Mouse (Mus musculus) liver, postnatal 0 days (tissue): ENCODE measurements around the gene Gna11. TPM values are rescaled to one million over a fixed set of nuclear protein-coding genes. Genes with fewer than 3 reads are reported as not detected.

ENCODE experiments used
- ATAC-seq: fragments of 200-750 bp; cut with Nextera tagmentation; 2 replicates; pipeline ENCODE4 v1.8.0; 2017; ENCODE audit warnings: mild to moderate bottlenecking, moderate library complexity
- DNase-seq: peaks from one replicate; pipeline ENCODE4 v3.0.0-alpha.2; 2016
- H3K27ac ChIP-seq: fragments of 300-500 bp; sonication (generic); 2 replicates; pipeline ENCODE4 v1.5.1; 2014; ENCODE audit warnings: antibody characterized with exemption, moderate library complexity, mild to moderate bottlenecking, low read depth
- H3K27me3 ChIP-seq: fragments of 300-500 bp; sonication (generic); 2 replicates; pipeline ENCODE4 v1.6.1; 2014; ENCODE audit warnings: low read length, control low read depth, mixed read lengths; ENCODE audit not compliant: insufficient read depth
- H3K36me3 ChIP-seq: fragments of 300-500 bp; sonication (generic); replicated peaks from 2 replicates; pipeline ENCODE4 v1.6.1; 2014; ENCODE audit warnings: mild to moderate bottlenecking, control low read depth, low read length, moderate library complexity, mixed read lengths; ENCODE audit not compliant: insufficient read depth
- H3K4me1 ChIP-seq: fragments of 300-500 bp; sonication (generic); 2 replicates; pipeline ENCODE4 v1.6.1; 2014; ENCODE audit warnings: antibody characterized with exemption, mild to moderate bottlenecking, control low read depth; ENCODE audit not compliant: insufficient read depth
- H3K4me2 ChIP-seq: fragments of 300-500 bp; sonication (generic); 2 replicates; pipeline ENCODE4 v1.6.1; 2014; ENCODE audit warnings: low read depth, mild to moderate bottlenecking, low read length, moderate library complexity, mixed read lengths
- H3K4me3 ChIP-seq: fragments of 300-500 bp; sonication (generic); 2 replicates; pipeline ENCODE4 v1.5.1; 2014; ENCODE audit warnings: low read depth, low read length
- H3K9ac ChIP-seq: fragments of 300-500 bp; sonication (generic); replicated peaks from 2 replicates; pipeline ENCODE4 v1.6.1; 2014; ENCODE audit warnings: mild to moderate bottlenecking, moderate library complexity
- H3K9me3 ChIP-seq: fragments of 300-500 bp; sonication (generic); 2 replicates; pipeline ENCODE4 v1.6.1; 2016; ENCODE audit warnings: mild to moderate bottlenecking, control low read depth, low read length, mixed read lengths
- CTCF ChIP-seq: sonication (generic); IDR thresholded peaks from 2 replicates; pipeline ENCODE4 v1.5.1; 2016; ENCODE audit warnings: antibody characterized with exemption, low read depth
- EP300 ChIP-seq: IDR thresholded peaks from 2 replicates; pipeline ENCODE4 v1.6.1; 2016; ENCODE audit warnings: antibody characterized with exemption, low read depth, mild to moderate bottlenecking
- WGBS: fragments of 180-500 bp; shearing (Covaris S2); extraction: QIAGEN DNeasy Blood & Tissue Kit; methylation state at CpG from one replicate; pipeline ENCODE4 v1.1.7; 2014; ENCODE audit not compliant: insufficient replicate concordance; 5-methylcytosine and 5-hydroxymethylcytosine counted together
- polyA plus RNA-seq: library from polyadenylated mRNA; unstranded; fragments of >200 nt; fragmentation: Nextera tagmentation; extraction: Ambion mirVana; gene quantifications from 2 replicates; pipeline ENCODE4 v1.2.1, GENCODE M21; 2015

Gene Gna11
- polyA plus RNA-seq, 1 experiment from 2014 or later = 18.3 TPM

GRCm38 (mm10) chr10:81517227-81517626, 27.8 kb downstream of the Gna11 start:
- Histone ChIP-seq H3K9ac (no peak overlapping the region), H3K27me3 (peaks cover 4% of the 10 kb centered on the region; the same call in 1 of the 2 replicates), H3K4me2 (peak overlapping the region; percentile 14; the same call in 1 of the 2 replicates), H3K4me1 (peaks cover 27% of the 10 kb centered on the region), H3K9me3 (no peaks in the 10 kb centered on the region), H3K36me3 (peaks cover 2% of the 10 kb centered on the region; the same call in 1 of the 2 replicates), H3K4me3 (no peak overlapping the region), H3K27ac (peak overlapping the region; percentile 36; the same call in 1 of the 2 replicates)
- ATAC-seq = no peak
- DNase-seq = peak; percentile 37
- 45% methylated on average over 8 of the region's 8 CpGs for WGBS
- TF ChIP-seq EP300 (no peak), CTCF (no peak)

- Histone ChIP-seq H3K36me3 (peaks cover 2% of the 10 kb centered on the region; the same call in 1 of the 2 replicates), H3K4me2 (no peak overlapping the region), H3K9ac (no peak overlapping the region), H3K4me1 (peaks cover 12% of the 10 kb centered on the region), H3K9me3 (no peaks in the 10 kb centered on the region), H3K27ac (no peak overlapping the region), H3K4me3 (no peak overlapping the region), H3K27me3 (peaks cover 5% of the 10 kb centered on the region; the same call in 1 of the 2 replicates)
- WGBS = 88% methylated on average over 5 of the region's 5 CpGs
- ATAC-seq (no peak), DNase-seq (no peak)
- no peak for TF ChIP-seq EP300
- peak; percentile 43 for TF ChIP-seq CTCF
These were observed 31.2 kb downstream of the Gna11 start for GRCm38 (mm10) chr10:81513798-81514197.

GRCm38 (mm10) chr10:81510246-81510810, 34.7 kb downstream of the Gna11 start:
- no peaks in the 10 kb centered on the region for H3K4me1 ChIP-seq
- no peak overlapping the region for H3K9ac ChIP-seq
- no peak overlapping the region for H3K4me3 ChIP-seq
- WGBS = 69% methylated on average over 14 of the region's 14 CpGs
- H3K36me3 ChIP-seq = peaks cover 8% of the 10 kb centered on the region
- H3K4me2 ChIP-seq = no peak overlapping the region
- no peaks in the 10 kb centered on the region for H3K9me3 ChIP-seq
- no peak overlapping the region for H3K27ac ChIP-seq
- ATAC-seq (no peak), DNase-seq (no peak)
- TF ChIP-seq CTCF = no peak
- no peak for TF ChIP-seq EP300
- H3K27me3 ChIP-seq = peaks cover 5% of the 10 kb centered on the region; the same call in 1 of the 2 replicates

GRCm38 (mm10) chr10:81507691-81508489, 37.1 kb downstream of the Gna11 start:
- TF ChIP-seq EP300 (no peak), CTCF (no peak)
- WGBS = 67% methylated on average over 13 of the region's 13 CpGs
- no peak for ATAC-seq
- peaks cover 6% of the 10 kb centered on the region for H3K36me3 ChIP-seq
- H3K4me2 ChIP-seq = no peak overlapping the region
- H3K9ac ChIP-seq = no peak overlapping the region
- no peak overlapping the region for H3K27ac ChIP-seq
- DNase-seq = no peak
- H3K9me3 ChIP-seq = no peaks in the 10 kb centered on the region
- H3K4me1 ChIP-seq = peaks cover 1% of the 10 kb centered on the region
- peaks cover 5% of the 10 kb centered on the region; the same call in 1 of the 2 replicates for H3K27me3 ChIP-seq
- H3K4me3 ChIP-seq = no peak overlapping the region

GRCm38 (mm10) chr10:81507095-81507494, 37.9 kb downstream of the Gna11 start:
- H3K27me3 ChIP-seq = no peaks in the 10 kb centered on the region
- DNase-seq (no peak), ATAC-seq (no peak)
- H3K27ac ChIP-seq = no peak overlapping the region
- TF ChIP-seq EP300 = no peak
- no peak for TF ChIP-seq CTCF
- peaks cover 6% of the 10 kb centered on the region for H3K36me3 ChIP-seq
- H3K9ac ChIP-seq = no peak overlapping the region
- 52% methylated on average over 6 of the region's 6 CpGs for WGBS
- H3K4me2 ChIP-seq = no peak overlapping the region
- no peak overlapping the region for H3K4me3 ChIP-seq
- peaks cover 7% of the 10 kb centered on the region for H3K4me1 ChIP-seq
- H3K9me3 ChIP-seq = no peaks in the 10 kb centered on the region

GRCm38 (mm10) chr10:81505016-81505664, 39.9 kb downstream of the Gna11 start:
- Histone ChIP-seq H3K4me3 (no peak overlapping the region), H3K9ac (no peak overlapping the region), H3K27ac (no peak overlapping the region), H3K4me2 (no peak overlapping the region), H3K36me3 (peaks cover 6% of the 10 kb centered on the region), H3K4me1 (peaks cover 9% of the 10 kb centered on the region), H3K9me3 (no peaks in the 10 kb centered on the region), H3K27me3 (no peaks in the 10 kb centered on the region)
- WGBS = 75% methylated on average over 15 of the region's 15 CpGs
- no peak for TF ChIP-seq EP300
- TF ChIP-seq CTCF = no peak
- no peak for ATAC-seq
- DNase-seq = no peak
